ENCODE assay signal across 25 mouse cellular contexts in the genomic region with DNA sequence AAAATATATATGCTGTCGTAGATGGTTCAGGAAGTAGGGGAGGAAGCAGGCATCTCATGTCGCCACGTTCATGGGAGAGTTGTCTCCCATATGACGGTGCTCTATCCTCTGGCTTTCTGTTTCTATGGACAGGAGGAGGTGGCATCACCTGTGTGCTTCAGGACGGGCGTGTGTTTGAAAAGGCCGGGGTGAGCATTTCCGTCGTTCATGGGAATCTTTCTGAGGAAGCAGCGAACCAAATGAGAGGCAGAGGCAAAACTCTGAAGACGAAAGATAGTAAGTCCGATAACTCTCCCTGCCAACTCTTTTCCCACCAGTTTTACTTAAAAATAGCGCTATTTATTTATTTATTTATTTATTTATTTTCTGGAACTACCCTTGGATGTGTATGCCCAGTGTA. TPM values are rescaled to one million over a fixed set of nuclear protein-coding genes. Genes with fewer than 3 reads are reported as not detected.
A peak's percentile ranks its signal among the peaks of the same experiment; 100 is the strongest.
DNase-seq lines count a peak whose midpoint lies in the region; ATAC-seq and TF ChIP-seq lines count a peak whose summit lies in the region.
"Had no signal": no experiment of that assay in that cellular context is flagged by ENCODE, and none has a peak within 500 bp of the region (broad histone marks: within the 10 kb centered on the region; RNA-seq: fewer than 3 reads in every experiment).

No protein-coding gene starts in this region.

- ATAC-seq in heart, embryonic 13.5 days (ENCODE audit: extremely low read depth, insufficient number of reproducible peaks, low FRiP score, low TSS enrichment) = no peak
- ATAC-seq in lung, embryonic 14.5 days (ENCODE audit: insufficient read depth) = no peak
- no peak for ATAC-seq in liver, embryonic 14.5 days (ENCODE audit: insufficient read depth)
- ATAC-seq: forebrain, embryonic 13.5 days; intestine, embryonic 16.5 days had no signal

- H3K9ac ChIP-seq in heart, embryonic 13.5 days = no peak overlapping the region
- H3K9ac ChIP-seq in lung, embryonic 14.5 days = no peak overlapping the region; the same call in 1 of the 2 replicates
- peak overlapping the region; percentile 100 for H3K9ac ChIP-seq in liver, embryonic 14.5 days (replicated peaks)
- H3K9ac ChIP-seq: embryonic facial prominence, embryonic 15.5 days; forebrain, embryonic 13.5 days; heart, embryonic 15.5 days; hindbrain, embryonic 14.5 days; neural tube, embryonic 15.5 days had no signal

- H3K4me3 ChIP-seq in heart, embryonic 13.5 days = peak overlapping the region; percentile 97
- peak overlapping the region; percentile 92; the same call in 1 of the 2 replicates for H3K4me3 ChIP-seq in lung, embryonic 14.5 days (ENCODE audit: low read depth, low read length)
- 0 out of 2 replicates have a peak overlapping the region, but pooled peaks have one; percentile 25 for H3K4me3 ChIP-seq in embryonic facial prominence, embryonic 10.5 days
- H3K4me3 ChIP-seq in liver, embryonic 14.5 days (ENCODE audit: insufficient read depth in 1 of 2, low read depth in 2 of 2, low read length in 2 of 2) = peak overlapping the region; percentile 97
- H3K4me3 ChIP-seq: embryonic facial prominence, embryonic 15.5 days; forebrain, embryonic 13.5 days; heart, embryonic 15.5 days; neural tube, embryonic 15.5 days had no signal

- no peaks in the 10 kb centered on the region for H3K9me3 ChIP-seq in heart, embryonic 13.5 days
- H3K9me3 ChIP-seq in lung, embryonic 14.5 days (ENCODE audit: low read depth, low read length) = no peaks in the 10 kb centered on the region
- no peaks in the 10 kb centered on the region for H3K9me3 ChIP-seq in embryonic facial prominence, embryonic 10.5 days
- H3K9me3 ChIP-seq in liver, embryonic 14.5 days (ENCODE audit: control insufficient read depth, low read length) = no peaks in the 10 kb centered on the region
- H3K9me3 ChIP-seq: embryonic facial prominence, embryonic 15.5 days; forebrain, embryonic 13.5 days; heart, embryonic 15.5 days; neural tube, embryonic 15.5 days had no signal

- 77% methylated on average over 13 of the region's 13 CpGs for WGBS in heart, embryonic 13.5 days
- WGBS in lung, embryonic 14.5 days = 91% methylated on average over 13 of the region's 13 CpGs
- 93% methylated on average over 13 of the region's 13 CpGs for WGBS in embryonic facial prominence, embryonic 10.5 days
- 41% methylated on average over 13 of the region's 13 CpGs for WGBS in liver, embryonic 14.5 days (ENCODE audit: insufficient replicate concordance)

- H3K4me2 ChIP-seq in heart, embryonic 13.5 days = peak overlapping the region; percentile 91
- H3K4me2 ChIP-seq in lung, embryonic 14.5 days = no peak overlapping the region
- H3K4me2 ChIP-seq in liver, embryonic 14.5 days (ENCODE audit: low read depth) = peak overlapping the region; percentile 84
- H3K4me2 ChIP-seq: embryonic facial prominence, embryonic 15.5 days; forebrain, embryonic 13.5 days had no signal

- H3K27me3 ChIP-seq in heart, embryonic 13.5 days (replicated peaks) = no peaks in the 10 kb centered on the region
- no peaks in the 10 kb centered on the region for H3K27me3 ChIP-seq in lung, embryonic 14.5 days (ENCODE audit: insufficient read depth, low read length)
- no peaks in the 10 kb centered on the region for H3K27me3 ChIP-seq in embryonic facial prominence, embryonic 10.5 days (replicated peaks; ENCODE audit: low read depth, poor library complexity, severe bottlenecking)
- H3K27me3 ChIP-seq in liver, embryonic 14.5 days (ENCODE audit: control insufficient read depth, insufficient read depth, low read length) = no peaks in the 10 kb centered on the region
- H3K27me3 ChIP-seq: embryonic facial prominence, embryonic 15.5 days; forebrain, embryonic 13.5 days; heart, embryonic 15.5 days; neural tube, embryonic 15.5 days had no signal

- H3K27ac ChIP-seq in heart, embryonic 13.5 days (replicated peaks) = no peak overlapping the region
- no peak overlapping the region; the same call in 1 of the 2 replicates for H3K27ac ChIP-seq in lung, embryonic 14.5 days (ENCODE audit: low read depth)
- H3K27ac ChIP-seq in embryonic facial prominence, embryonic 10.5 days (replicated peaks) = no peak overlapping the region
- H3K27ac ChIP-seq in liver, embryonic 14.5 days = peak overlapping the region; percentile 99
- H3K27ac ChIP-seq: embryonic facial prominence, embryonic 15.5 days; forebrain, embryonic 13.5 days; heart, embryonic 15.5 days; hindbrain, embryonic 14.5 days; neural tube, embryonic 15.5 days had no signal

- H3K36me3 ChIP-seq in heart, embryonic 13.5 days = peaks cover 47% of the 10 kb centered on the region
- H3K36me3 ChIP-seq in lung, embryonic 14.5 days (ENCODE audit: insufficient read depth) = peaks cover 39% of the 10 kb centered on the region
- peaks cover 39% of the 10 kb centered on the region for H3K36me3 ChIP-seq in embryonic facial prominence, embryonic 10.5 days (replicated peaks)
- peaks cover 65% of the 10 kb centered on the region for H3K36me3 ChIP-seq in liver, embryonic 14.5 days (replicated peaks; ENCODE audit: control insufficient read depth, insufficient read depth, low read depth)

- peaks cover 40% of the 10 kb centered on the region for H3K4me1 ChIP-seq in heart, embryonic 13.5 days
- no peaks in the 10 kb centered on the region for H3K4me1 ChIP-seq in lung, embryonic 14.5 days (ENCODE audit: insufficient read depth)
- peaks cover 16% of the 10 kb centered on the region for H3K4me1 ChIP-seq in embryonic facial prominence, embryonic 10.5 days
- H3K4me1 ChIP-seq in liver, embryonic 14.5 days (replicated peaks; ENCODE audit: control insufficient read depth in 2 of 2, insufficient read depth in 2 of 2, low read length in 1 of 2) = peaks cover 40 to 49% of the 10 kb centered on the region in 2 experiments

- no peak for TF ChIP-seq CTCF in lung, embryonic 14.5 days (IDR thresholded peaks at IDR 0.05; ENCODE audit: low read depth)
- no peak for TF ChIP-seq CTCF in liver, embryonic 14.5 days (IDR thresholded peaks at IDR 0.05; ENCODE audit: low read depth)

- TF ChIP-seq EP300 in liver, embryonic 14.5 days (IDR thresholded peaks at IDR 0.05; ENCODE audit: low read depth) = no peak

- DNase-seq in heart, adult 8-10 months (ENCODE audit: low spot score) = no peak
- DNase-seq in lung, embryonic 14.5 days = no peak
- DNase-seq in lung, postnatal 10 days = no peak
- DNase-seq in embryonic facial prominence, embryonic 10.5 days (ENCODE audit: low spot score) = no peak
- no peak for DNase-seq in liver, embryonic 14.5 days (ENCODE audit: low read depth in 3 of 3, low spot score in 3 of 3)
- DNase-seq in T-cell, adult 2 months (ENCODE audit: low spot score) = no peak
- no peak for DNase-seq in right cerebral cortex, postnatal 4 days
- DNase-seq: cerebellum, adult 9-11 months; kidney, postnatal 25 days; lung, adult 18-20 months; lung, postnatal 4 days; midbrain, embryonic 14.5 days; thymus, postnatal 4 days had no signal

RNA-seq across cellular contexts. Expression of a gene that starts 2.3 kb away (rescaled TPM):
- polyA plus RNA-seq in heart, embryonic 13.5 days (2015; fragmentation: Nextera tagmentation; extraction: Ambion mirVana) = 26.9 and 37.8 TPM in 2 replicates
- 10 to 100 TPM; 39.1 to 46.8 (median 41.3) TPM for total RNA-seq in heart, adult 8-10 months (2022)
- 22.7 and 23.7 TPM in 2 replicates for polyA plus RNA-seq in lung, embryonic 14.5 days (2014; fragmentation: Nextera tagmentation; extraction: Ambion mirVana)
- 25.0 and 26.9 TPM in 2 replicates for polyA plus RNA-seq in embryonic facial prominence, embryonic 10.5 days (2016; fragmentation: Nextera tagmentation; extraction: Ambion mirVana)
- 207 and 272 TPM in 2 replicates for polyA plus RNA-seq in liver, embryonic 14.5 days (2012; rRNA removed)
- 326 and 386 TPM in 2 replicates for polyA plus RNA-seq in liver, embryonic 14.5 days (2014; fragmentation: Nextera tagmentation; extraction: Ambion mirVana)

RNA-seq across cellular contexts. Expression of a gene that starts 33.9 kb away (rescaled TPM):
- not detected in 2 replicates for polyA plus RNA-seq in heart, embryonic 13.5 days (2015; fragmentation: Nextera tagmentation; extraction: Ambion mirVana)
- total RNA-seq in heart, adult 8-10 months (2022) = not detected
- not detected in 2 replicates for polyA plus RNA-seq in lung, embryonic 14.5 days (2014; fragmentation: Nextera tagmentation; extraction: Ambion mirVana)
- polyA plus RNA-seq in embryonic facial prominence, embryonic 10.5 days (2016; fragmentation: Nextera tagmentation; extraction: Ambion mirVana) = not detected in 2 replicates
- polyA plus RNA-seq in liver, embryonic 14.5 days (2012; rRNA removed) = not detected in 2 replicates
- not detected in 2 replicates for polyA plus RNA-seq in liver, embryonic 14.5 days (2014; fragmentation: Nextera tagmentation; extraction: Ambion mirVana)
- total RNA-seq: adrenal gland, adult 18-20 months; ES-E14; layer of hippocampus, postnatal 14 days; left cerebral cortex, postnatal 10 days had no signal
- polyA plus RNA-seq: embryonic facial prominence, embryonic 15.5 days; forebrain, embryonic 13.5 days; heart, embryonic 15.5 days; hindbrain, embryonic 14.5 days; intestine, embryonic 16.5 days; midbrain, embryonic 14.5 days; myocyte; neural tube, embryonic 15.5 days had no signal

RNA-seq across cellular contexts. Expression of a gene that starts 46.5 kb away (rescaled TPM):
- not detected in 2 replicates for polyA plus RNA-seq in heart, embryonic 13.5 days (2015; fragmentation: Nextera tagmentation; extraction: Ambion mirVana)
- total RNA-seq in heart, adult 8-10 months (2022) = not detected
- 0.11 TPM in 1 of 2 replicates, not detected in the other for polyA plus RNA-seq in lung, embryonic 14.5 days (2014; fragmentation: Nextera tagmentation; extraction: Ambion mirVana)
- not detected in 2 replicates for polyA plus RNA-seq in embryonic facial prominence, embryonic 10.5 days (2016; fragmentation: Nextera tagmentation; extraction: Ambion mirVana)
- polyA plus RNA-seq in liver, embryonic 14.5 days (2012; rRNA removed) = 0.02 and 0.07 TPM in 2 replicates
- polyA plus RNA-seq in liver, embryonic 14.5 days (2014; fragmentation: Nextera tagmentation; extraction: Ambion mirVana) = 0.08 and 0.14 TPM in 2 replicates
- total RNA-seq: adrenal gland, adult 18-20 months; ES-E14; layer of hippocampus, postnatal 14 days; left cerebral cortex, postnatal 10 days had no signal
- polyA plus RNA-seq: forebrain, embryonic 13.5 days; heart, embryonic 15.5 days; hindbrain, embryonic 14.5 days; myocyte; neural tube, embryonic 15.5 days had no signal

RNA-seq across cellular contexts. Expression of a gene that starts 55.3 kb away (rescaled TPM):
- polyA plus RNA-seq in heart, embryonic 13.5 days (2015; fragmentation: Nextera tagmentation; extraction: Ambion mirVana) = 96.1 and 103 TPM in 2 replicates
- 10 to 100 TPM; 48.4 to 52.1 (median 49.0) TPM for total RNA-seq in heart, adult 8-10 months (2022)
- 127 and 128 TPM in 2 replicates for polyA plus RNA-seq in lung, embryonic 14.5 days (2014; fragmentation: Nextera tagmentation; extraction: Ambion mirVana)
- polyA plus RNA-seq in embryonic facial prominence, embryonic 10.5 days (2016; fragmentation: Nextera tagmentation; extraction: Ambion mirVana) = 101 and 105 TPM in 2 replicates
- polyA plus RNA-seq in liver, embryonic 14.5 days (2012; rRNA removed) = 14.1 and 15.4 TPM in 2 replicates
- polyA plus RNA-seq in liver, embryonic 14.5 days (2014; fragmentation: Nextera tagmentation; extraction: Ambion mirVana) = 30.0 and 31.5 TPM in 2 replicates

RNA-seq across cellular contexts. Expression of a gene that starts 55.6 kb away (rescaled TPM):
- polyA plus RNA-seq in heart, embryonic 13.5 days (2015; fragmentation: Nextera tagmentation; extraction: Ambion mirVana) = not detected in 2 replicates
- not detected for total RNA-seq in heart, adult 8-10 months (2022)
- not detected in 2 replicates for polyA plus RNA-seq in lung, embryonic 14.5 days (2014; fragmentation: Nextera tagmentation; extraction: Ambion mirVana)
- polyA plus RNA-seq in embryonic facial prominence, embryonic 10.5 days (2016; fragmentation: Nextera tagmentation; extraction: Ambion mirVana) = not detected in 2 replicates
- polyA plus RNA-seq in liver, embryonic 14.5 days (2012; rRNA removed) = not detected in 2 replicates
- not detected in 2 replicates for polyA plus RNA-seq in liver, embryonic 14.5 days (2014; fragmentation: Nextera tagmentation; extraction: Ambion mirVana)
- total RNA-seq: adrenal gland, adult 18-20 months; ES-E14; layer of hippocampus, postnatal 14 days; left cerebral cortex, postnatal 10 days had no signal
- polyA plus RNA-seq: embryonic facial prominence, embryonic 15.5 days; forebrain, embryonic 13.5 days; heart, embryonic 15.5 days; hindbrain, embryonic 14.5 days; intestine, embryonic 16.5 days; midbrain, embryonic 14.5 days; myocyte; neural tube, embryonic 15.5 days had no signal

Comparison
In these comparisons a context has a peak if more than half of its experiments do, and no peak if none do; other contexts are left out.
1. H3K4me3 ChIP-seq: peak in every context shown above with its lines; median percentile 97 in heart, embryonic 13.5 days; 97 in liver, embryonic 14.5 days; 92 in lung, embryonic 14.5 days; 25 in embryonic facial prominence, embryonic 10.5 days.